Mouse (Mus musculus) intestine, embryonic 14.5 days (tissue): ENCODE measurements around the gene Eefsec. TPM values are rescaled to one million over a fixed set of nuclear protein-coding genes. Genes with fewer than 3 reads are reported as not detected.

Source experiments
- ATAC-seq: fragments of 200-750 bp; cut with Nextera tagmentation; replicated peaks from 2 replicates; pipeline ENCODE4 v1.8.0; 2017; ENCODE audit warnings: low read depth, moderate number of reproducible peaks, moderate TSS enrichment, moderate library complexity; ENCODE audit not compliant: low FRiP score, low TSS enrichment
- DNase-seq: peaks from one replicate; pipeline ENCODE4 v3.0.0-alpha.2; 2018; ENCODE audit warnings: low spot score
- H3K27ac ChIP-seq: fragments of 300-500 bp; sonication (generic); 2 replicates; pipeline ENCODE4 v1.5.1; 2014; ENCODE audit warnings: low read depth, mild to moderate bottlenecking, control low read depth
- H3K27me3 ChIP-seq: fragments of 300-500 bp; sonication (generic); replicated peaks from 2 replicates; pipeline ENCODE4 v1.6.1; 2014; ENCODE audit warnings: low read length, control low read depth; ENCODE audit not compliant: control insufficient read depth, insufficient read depth
- H3K36me3 ChIP-seq: fragments of 300-500 bp; sonication (generic); 2 replicates; pipeline ENCODE4 v1.6.1; 2014; ENCODE audit warnings: low read length, control low read depth; ENCODE audit not compliant: control insufficient read depth, insufficient read depth
- H3K4me1 ChIP-seq: fragments of 300-500 bp; sonication (generic); replicated peaks from 2 replicates; pipeline ENCODE4 v1.6.1; 2014; ENCODE audit warnings: low read length, control low read depth, mixed read lengths; ENCODE audit not compliant: control insufficient read depth, insufficient read depth
- H3K4me2 ChIP-seq: fragments of 300-500 bp; sonication (generic); 2 replicates; pipeline ENCODE4 v1.6.1; 2014; ENCODE audit warnings: low read length
- H3K4me3 ChIP-seq: fragments of 300-500 bp; sonication (generic); 2 replicates; pipeline ENCODE4 v1.5.1; 2014; ENCODE audit warnings: low read depth, low read length, control low read depth, mixed read lengths
- H3K9ac ChIP-seq: fragments of 300-500 bp; sonication (generic); 2 replicates; pipeline ENCODE4 v1.6.1; 2014; ENCODE audit warnings: mild to moderate bottlenecking, low read length
- H3K9me3 ChIP-seq: fragments of 300-500 bp; sonication (generic); 2 replicates; pipeline ENCODE4 v1.6.1; 2016; ENCODE audit warnings: low read length, control low read depth; ENCODE audit not compliant: control insufficient read depth
- WGBS: fragments of 180-500 bp; shearing (Covaris S2); extraction: QIAGEN DNeasy Blood & Tissue Kit; methylation state at CpG from one replicate; pipeline ENCODE4 v1.1.7; 2014; 5-methylcytosine and 5-hydroxymethylcytosine counted together
- polyA plus RNA-seq: library from polyadenylated mRNA; unstranded; fragments of >200 nt; fragmentation: Nextera tagmentation; extraction: Ambion mirVana; gene quantifications from 2 replicates; pipeline ENCODE4 v1.2.1, GENCODE M21; 2014

Gene Eefsec
- polyA plus RNA-seq, 1 experiment from 2014 or later = 45.1 TPM

DNA sequence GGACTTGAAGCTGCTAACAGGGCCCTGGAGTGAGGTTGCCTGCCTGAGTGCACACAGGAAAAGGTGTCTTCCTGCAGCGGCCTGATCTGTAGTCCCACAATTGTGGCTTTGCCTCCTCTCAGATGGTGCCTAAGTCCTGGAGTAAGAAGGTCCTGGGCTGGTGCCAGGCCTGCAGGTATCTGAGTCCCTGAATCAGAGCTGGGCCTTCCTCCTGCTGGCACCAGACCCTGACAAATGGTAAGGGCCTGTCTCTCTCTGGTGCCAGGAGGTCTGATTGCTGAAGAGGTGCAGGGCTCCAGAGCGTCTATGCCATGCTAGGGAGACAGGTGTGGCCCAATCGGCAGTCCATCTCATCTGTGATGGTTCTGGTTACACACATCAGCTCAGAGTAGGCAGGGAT is 186.7 kb downstream of the Eefsec start:
- no peak overlapping the region for H3K4me2 ChIP-seq
- ATAC-seq = no peak
- no peak overlapping the region for H3K4me3 ChIP-seq
- H3K27ac ChIP-seq = no peak overlapping the region
- H3K9ac ChIP-seq = no peak overlapping the region
- 79% methylated on average over 3 of the region's 3 CpGs for WGBS
- H3K9me3 ChIP-seq = no peaks in the 10 kb centered on the region
- no peak for DNase-seq
- peaks cover 3% of the 10 kb centered on the region; the same call in 1 of the 2 replicates for H3K36me3 ChIP-seq
- no peaks in the 10 kb centered on the region for H3K4me1 ChIP-seq
- H3K27me3 ChIP-seq = no peaks in the 10 kb centered on the region

DNA sequence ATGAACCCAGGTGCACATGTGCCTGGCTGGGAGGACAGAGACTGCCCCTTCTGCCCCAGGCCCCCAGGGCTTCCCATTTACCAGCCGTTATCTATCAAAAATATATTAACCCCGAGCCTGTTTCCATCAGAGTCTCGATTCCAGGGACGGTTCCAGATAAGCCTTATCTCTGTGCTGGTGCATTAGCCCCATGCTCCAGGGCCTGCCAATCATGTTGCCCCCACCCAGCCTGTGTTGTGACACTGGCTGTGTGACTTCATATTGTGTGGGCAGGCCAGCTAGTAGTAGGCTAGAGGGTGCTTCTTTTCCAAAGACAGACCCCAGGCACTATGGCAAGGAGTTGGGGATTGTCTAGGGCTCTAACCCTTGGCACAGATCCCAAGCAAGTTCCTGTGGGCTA is 190.9 kb downstream of the Eefsec start:
- ATAC-seq = no peak
- DNase-seq = no peak
- no peak overlapping the region for H3K9ac ChIP-seq
- H3K36me3 ChIP-seq = peaks cover 3% of the 10 kb centered on the region; the same call in 1 of the 2 replicates
- no peak overlapping the region for H3K27ac ChIP-seq
- WGBS = 60% methylated on average over 4 of the region's 4 CpGs
- no peak overlapping the region for H3K4me3 ChIP-seq
- H3K9me3 ChIP-seq = no peaks in the 10 kb centered on the region
- H3K4me2 ChIP-seq = no peak overlapping the region
- no peaks in the 10 kb centered on the region for H3K27me3 ChIP-seq
- H3K4me1 ChIP-seq = no peaks in the 10 kb centered on the region

- Histone ChIP-seq H3K4me3 (no peak overlapping the region), H3K4me1 (no peaks in the 10 kb centered on the region), H3K4me2 (no peak overlapping the region), H3K27me3 (no peaks in the 10 kb centered on the region), H3K9me3 (no peaks in the 10 kb centered on the region), H3K9ac (no peak overlapping the region), H3K27ac (no peak overlapping the region), H3K36me3 (peaks cover 3% of the 10 kb centered on the region; the same call in 1 of the 2 replicates)
- ATAC-seq = no peak
- 70% methylated on average over 6 of the region's 6 CpGs for WGBS
- no peak for DNase-seq
Measured at GRCm38 (mm10) chr6:88254082-88254481, 192.3 kb downstream of the Eefsec start.

DNA sequence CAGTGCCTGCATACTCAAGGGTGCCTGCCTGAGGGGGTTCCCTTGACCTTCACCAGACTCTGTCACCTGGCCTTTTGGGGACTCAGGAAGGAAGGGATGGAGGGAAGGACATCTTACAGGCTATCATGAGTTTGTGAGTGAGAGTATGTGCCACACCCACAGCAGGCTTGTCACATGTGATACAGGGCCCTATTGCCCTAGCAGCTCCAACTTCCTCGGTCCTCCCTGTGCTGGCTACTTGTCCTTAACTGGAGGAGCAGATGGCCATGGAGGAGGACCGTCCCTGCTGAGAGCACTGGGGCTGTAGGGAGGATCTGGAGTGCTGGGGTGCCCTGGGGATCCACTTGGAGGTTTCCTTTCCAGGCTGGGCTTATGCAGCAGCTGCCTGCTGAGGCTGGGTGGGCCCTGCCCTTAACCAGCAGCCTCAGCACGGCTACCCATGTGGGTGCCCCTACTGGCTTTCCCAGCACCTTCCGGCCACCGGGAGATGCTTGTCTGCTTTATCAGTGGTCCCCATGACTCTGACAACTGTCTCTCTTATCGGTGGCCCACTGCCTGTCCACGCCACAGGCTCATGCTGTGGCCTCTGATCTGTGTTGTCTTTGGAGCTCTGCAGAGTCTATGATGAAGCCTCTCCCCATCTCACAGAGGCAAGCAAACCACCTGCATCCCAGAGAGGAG is 194.4 kb downstream of the Eefsec start:
- H3K36me3 ChIP-seq = no peaks in the 10 kb centered on the region
- no peak overlapping the region for H3K4me2 ChIP-seq
- H3K4me1 ChIP-seq = no peaks in the 10 kb centered on the region
- no peak overlapping the region for H3K9ac ChIP-seq
- 71% methylated on average over 7 of the region's 7 CpGs for WGBS
- DNase-seq (no peak), ATAC-seq (no peak)
- no peak overlapping the region for H3K4me3 ChIP-seq
- no peaks in the 10 kb centered on the region for H3K9me3 ChIP-seq
- no peaks in the 10 kb centered on the region for H3K27me3 ChIP-seq
- no peak overlapping the region for H3K27ac ChIP-seq

- ATAC-seq (peak; percentile 22; the same call in 1 of the 2 replicates), DNase-seq (no peak)
- Histone ChIP-seq H3K4me2 (no peak overlapping the region), H3K9me3 (no peaks in the 10 kb centered on the region), H3K9ac (no peak overlapping the region), H3K4me1 (no peaks in the 10 kb centered on the region), H3K36me3 (no peaks in the 10 kb centered on the region), H3K27me3 (no peaks in the 10 kb centered on the region), H3K4me3 (no peak overlapping the region), H3K27ac (no peak overlapping the region)
- 88% methylated on average over 1 of the region's 1 CpGs for WGBS
Measured at GRCm38 (mm10) chr6:88251396-88251795, 194.9 kb downstream of the Eefsec start.

DNA sequence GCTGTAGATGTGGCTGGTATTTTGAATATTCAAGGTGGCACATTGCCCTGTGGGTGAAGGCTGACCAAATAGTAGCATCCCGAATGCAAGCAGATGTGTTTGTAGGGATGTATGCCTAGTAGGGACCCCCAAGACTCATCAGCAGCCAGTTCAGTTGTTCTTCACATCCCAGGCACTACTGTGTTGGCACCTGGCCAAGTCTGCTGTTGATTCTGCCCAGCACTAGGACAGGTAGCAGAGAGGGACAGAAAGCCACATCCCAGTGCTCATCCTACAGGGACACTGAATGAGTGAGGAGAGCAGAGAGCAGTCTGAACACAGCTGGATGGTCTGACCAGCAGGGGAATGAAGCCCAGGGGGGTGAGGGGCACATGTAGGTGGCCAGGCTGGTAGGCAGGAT is 197.1 kb downstream of the Eefsec start:
- Histone ChIP-seq H3K9me3 (no peaks in the 10 kb centered on the region), H3K9ac (no peak overlapping the region), H3K4me1 (no peaks in the 10 kb centered on the region), H3K27me3 (no peaks in the 10 kb centered on the region), H3K27ac (no peak overlapping the region), H3K4me2 (no peak overlapping the region), H3K36me3 (no peaks in the 10 kb centered on the region), H3K4me3 (no peak overlapping the region)
- DNase-seq = no peak
- no peak for ATAC-seq
- WGBS = 83% methylated on average over 1 of the region's 1 CpGs

DNA sequence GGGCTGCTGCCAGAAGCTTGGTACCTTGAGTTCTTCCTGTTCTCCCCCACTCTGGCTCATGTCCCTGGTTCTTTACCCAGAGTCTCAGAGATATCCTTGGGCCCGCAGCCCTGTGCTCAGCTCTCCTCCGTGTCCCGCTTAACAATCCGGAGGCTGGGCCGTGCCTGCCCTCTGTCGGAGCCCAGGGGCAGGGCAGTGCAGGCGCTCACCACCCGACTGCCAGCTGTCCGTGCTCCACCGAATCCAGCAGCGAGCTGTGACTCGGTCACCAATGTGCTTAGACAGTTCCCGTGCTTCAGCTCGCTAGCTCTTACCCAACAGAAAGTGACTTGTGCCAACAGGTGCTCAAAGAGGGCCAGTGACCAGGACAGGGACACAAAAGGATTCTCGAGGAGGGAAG is 203.7 kb downstream of the Eefsec start:
- H3K9ac ChIP-seq = no peak overlapping the region
- no peaks in the 10 kb centered on the region for H3K36me3 ChIP-seq
- H3K4me3 ChIP-seq = no peak overlapping the region
- no peak overlapping the region for H3K27ac ChIP-seq
- no peaks in the 10 kb centered on the region for H3K9me3 ChIP-seq
- WGBS = 5% methylated on average over 15 of the region's 15 CpGs
- H3K27me3 ChIP-seq = no peaks in the 10 kb centered on the region
- ATAC-seq = peak; percentile 54; the same call in 1 of the 2 replicates
- H3K4me1 ChIP-seq = no peaks in the 10 kb centered on the region
- no peak overlapping the region for H3K4me2 ChIP-seq
- peak; percentile 75 for DNase-seq

DNA sequence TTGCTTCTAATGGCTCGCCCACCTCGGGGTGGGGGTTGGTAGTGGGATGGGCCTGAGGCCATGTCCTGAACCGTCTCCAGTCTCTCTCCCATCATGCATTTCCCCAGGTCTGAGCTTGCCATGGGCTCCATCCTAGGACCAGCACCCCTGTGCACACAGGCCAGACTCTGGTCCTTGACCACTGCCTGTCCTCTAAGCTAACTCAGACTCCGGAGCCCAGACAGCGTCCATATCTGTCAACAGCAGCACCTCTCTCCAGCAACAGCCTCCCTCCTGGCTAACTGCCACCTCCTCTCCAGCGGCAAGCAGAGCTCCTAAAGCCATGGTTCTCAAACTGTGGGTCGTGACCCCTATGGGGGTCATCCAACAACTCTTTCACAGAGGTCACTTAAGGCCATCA is 209.8 kb downstream of the Eefsec start:
- no peaks in the 10 kb centered on the region for H3K36me3 ChIP-seq
- no peak overlapping the region for H3K4me3 ChIP-seq
- H3K27me3 ChIP-seq = 0 out of 2 replicates have a peak, but pooled peaks cover 15% of the 10 kb centered on the region
- H3K4me1 ChIP-seq = peaks cover 7% of the 10 kb centered on the region; the same call in 1 of the 2 replicates
- no peak for DNase-seq
- ATAC-seq = no peak
- H3K9ac ChIP-seq = no peak overlapping the region
- H3K9me3 ChIP-seq = no peaks in the 10 kb centered on the region
- H3K27ac ChIP-seq = no peak overlapping the region
- H3K4me2 ChIP-seq = no peak overlapping the region
- WGBS = 15% methylated on average over 7 of the region's 7 CpGs

DNA sequence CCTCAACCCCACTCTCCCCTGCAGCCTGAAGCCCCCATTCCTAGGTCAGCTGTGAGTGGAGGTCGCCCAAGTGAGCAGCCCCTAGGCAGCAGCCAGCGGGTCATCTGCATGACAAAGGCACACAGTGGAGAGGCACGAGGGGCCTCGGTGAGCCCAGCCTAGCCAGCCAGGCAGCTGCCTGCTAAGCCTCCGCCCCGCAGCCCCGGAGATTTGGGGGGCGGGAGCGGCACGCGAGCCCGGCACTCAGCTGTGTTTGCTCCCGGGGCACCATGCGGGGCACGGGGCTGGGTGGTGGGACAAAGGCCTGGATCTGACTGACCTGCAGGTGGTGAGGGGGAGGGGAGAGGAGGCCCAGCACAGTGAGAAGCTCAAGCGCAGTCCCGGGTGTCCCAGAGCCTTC is 210.4 kb downstream of the Eefsec start:
- Histone ChIP-seq H3K36me3 (no peaks in the 10 kb centered on the region), H3K4me1 (peaks cover 7% of the 10 kb centered on the region; the same call in 1 of the 2 replicates), H3K27me3 (0 out of 2 replicates have a peak, but pooled peaks cover 15% of the 10 kb centered on the region), H3K9me3 (no peaks in the 10 kb centered on the region), H3K27ac (no peak overlapping the region), H3K4me3 (no peak overlapping the region), H3K9ac (no peak overlapping the region), H3K4me2 (peak overlapping the region; percentile 33)
- ATAC-seq = 0 out of 2 replicates have a peak, but pooled peaks have one; percentile 18
- DNase-seq = no peak
- WGBS = 5% methylated on average over 17 of the region's 17 CpGs
